Mouse (Mus musculus) cerebellum, postnatal 36 days (tissue): ENCODE results near the gene Ddo.

Source experiments
- DNase-seq, 2 experiments: peaks; one replicate each; pipeline ENCODE4 v3.0.0; 2021 to 2022; ENCODE audit warnings: mixed read lengths in 2 of 2

The Ddo gene

GRCm38 (mm10) chr10:40666943-40667342, 37.1 kb downstream of the Ddo start:
- no peak for DNase-seq

GRCm38 (mm10) chr10:40668640-40669039, 38.8 kb downstream of the Ddo start:
- DNase-seq, result no peak

GRCm38 (mm10) chr10:40672587-40673296, 42.9 kb downstream of the Ddo start:
- no peak for DNase-seq

DNA sequence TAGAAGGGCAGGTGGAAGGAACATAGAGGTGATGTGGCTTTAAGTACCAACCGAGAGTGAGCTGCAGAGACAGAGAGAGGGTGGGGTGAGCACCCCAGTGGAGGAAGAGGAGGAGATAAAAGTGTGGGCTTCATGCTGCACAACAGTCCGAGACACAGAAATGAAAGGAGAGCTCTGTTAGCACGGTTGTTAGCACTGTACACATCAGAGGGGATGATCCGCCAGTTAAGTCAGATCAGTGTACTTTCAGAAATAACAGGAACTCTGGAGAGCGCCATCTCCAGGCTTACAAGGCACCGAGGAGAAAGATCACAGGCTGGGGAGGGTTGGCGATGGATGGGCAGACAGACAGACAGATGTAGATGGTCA, 43.5 kb downstream of the Ddo start:
- no peak for DNase-seq

GRCm38 (mm10) chr10:40674151-40674550, 44.3 kb downstream of the Ddo start:
- DNase-seq, result no peak

DNA sequence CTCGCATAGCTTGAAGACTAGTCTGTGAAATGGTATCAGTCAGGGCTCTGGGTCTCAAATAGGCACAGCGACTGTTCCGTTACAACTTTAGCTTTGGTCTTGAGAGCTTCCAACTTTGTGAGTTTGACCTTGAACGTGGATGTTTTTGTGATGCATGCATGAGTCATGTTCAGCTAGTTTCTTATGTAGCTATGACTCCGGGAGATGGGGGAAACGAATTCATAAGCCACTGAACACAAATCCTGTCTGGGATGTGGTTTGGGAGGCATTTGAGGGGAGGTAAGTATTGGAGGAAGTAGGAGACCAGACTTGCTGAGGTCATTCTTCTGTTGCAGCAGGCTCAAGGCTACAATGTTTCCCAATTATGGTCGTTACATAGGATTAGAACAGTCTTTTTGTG, 46.1 kb downstream of the Ddo start:
- DNase-seq, result no peak

- DNase-seq, result no peak
Observed at GRCm38 (mm10) chr10:40678477-40678876, 48.7 kb downstream of the Ddo start.

DNA sequence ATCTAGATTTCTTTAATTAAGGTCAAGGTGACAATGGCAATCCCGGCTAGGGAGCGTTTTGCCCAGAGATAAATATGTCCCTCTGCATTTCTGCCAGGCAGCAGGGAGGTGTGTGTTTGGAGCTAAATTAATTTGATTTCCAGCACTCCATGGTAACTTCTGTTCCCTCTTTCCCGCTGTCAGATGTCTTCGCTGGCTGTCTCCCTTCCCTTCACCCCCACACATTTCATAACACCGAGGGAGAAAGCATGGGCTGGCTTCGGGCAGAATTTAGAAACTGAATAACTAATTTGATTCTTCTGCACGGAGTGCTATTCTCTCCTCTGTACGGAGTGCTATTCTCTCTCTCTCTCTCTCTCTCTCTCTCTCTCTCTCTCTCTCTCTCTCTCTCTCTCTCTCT, 52.7 kb downstream of the Ddo start:
- DNase-seq, result peak; percentile 3 to 19

DNA sequence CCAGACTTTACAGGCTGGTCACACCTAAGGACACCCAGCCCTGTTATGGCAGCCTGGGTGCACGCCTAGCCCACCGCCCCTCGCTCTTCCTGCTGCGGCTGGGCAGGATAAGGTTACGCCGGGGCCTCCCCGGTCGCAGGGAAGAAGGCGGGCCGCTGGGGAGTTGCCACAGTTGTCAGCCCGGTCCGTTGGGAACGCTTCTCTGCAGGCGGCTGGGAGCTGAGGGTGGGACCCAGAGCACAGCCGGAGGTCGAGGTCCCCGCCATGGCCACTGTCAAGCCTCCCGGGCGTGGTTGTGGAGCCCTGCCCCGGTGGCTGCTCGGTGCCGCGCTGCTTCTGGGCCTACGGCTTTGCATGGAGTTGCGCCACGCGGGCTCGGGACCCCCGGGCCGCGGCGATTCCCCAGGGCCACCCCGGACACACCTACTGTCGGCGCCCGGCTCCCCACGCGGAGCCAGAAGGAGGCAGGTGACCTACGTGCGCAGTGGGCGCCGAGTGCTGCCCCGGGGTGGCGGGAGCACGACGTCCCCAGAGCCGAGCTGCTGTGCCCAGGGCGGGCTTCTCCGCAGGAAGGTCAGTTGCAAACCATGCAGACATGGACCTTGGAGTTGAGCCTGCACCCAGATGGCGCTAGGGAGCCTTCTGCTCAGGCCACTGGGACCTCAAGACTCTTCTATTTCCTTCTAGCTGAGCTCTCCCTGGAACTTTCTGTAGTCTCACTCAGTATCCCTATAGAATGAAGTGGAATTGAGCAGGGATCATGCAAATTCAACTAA, 53.5 kb downstream of the Ddo start, which contains the start of gene Mettl24:
Gene Mettl24, plus strand, starts transcription at position 191 of the 776 bp plus-strand sequence.
- peak; percentile 80 to 81 for DNase-seq

GRCm38 (mm10) chr10:40683868-40684253, 54.0 kb downstream of the Ddo start:
- no peak for DNase-seq

GRCm38 (mm10) chr10:40684326-40684725, 54.5 kb downstream of the Ddo start:
- DNase-seq, result no peak

DNA sequence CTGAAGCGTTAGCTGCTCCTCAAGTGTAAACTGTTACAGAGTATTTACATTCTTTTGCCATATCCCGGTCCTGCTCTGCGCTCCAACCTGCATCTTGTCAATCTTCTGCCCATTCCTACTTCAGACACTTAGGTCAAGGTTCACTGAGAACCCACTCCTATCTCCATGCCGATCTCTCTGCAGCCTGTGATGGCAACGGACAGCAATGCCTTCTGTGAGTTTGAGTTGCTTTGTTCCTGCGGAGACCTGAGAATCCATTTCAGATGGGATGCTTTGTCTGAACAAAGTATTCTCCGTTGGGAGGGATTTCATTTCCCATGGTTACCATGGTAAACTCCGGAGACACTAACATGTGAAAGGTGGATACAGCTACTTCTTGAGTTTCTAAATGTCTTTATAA, 55.8 kb downstream of the Ddo start:
- DNase-seq, result no peak

- DNase-seq, result no peak
Observed at GRCm38 (mm10) chr10:40686976-40687375, 57.2 kb downstream of the Ddo start.

DNA sequence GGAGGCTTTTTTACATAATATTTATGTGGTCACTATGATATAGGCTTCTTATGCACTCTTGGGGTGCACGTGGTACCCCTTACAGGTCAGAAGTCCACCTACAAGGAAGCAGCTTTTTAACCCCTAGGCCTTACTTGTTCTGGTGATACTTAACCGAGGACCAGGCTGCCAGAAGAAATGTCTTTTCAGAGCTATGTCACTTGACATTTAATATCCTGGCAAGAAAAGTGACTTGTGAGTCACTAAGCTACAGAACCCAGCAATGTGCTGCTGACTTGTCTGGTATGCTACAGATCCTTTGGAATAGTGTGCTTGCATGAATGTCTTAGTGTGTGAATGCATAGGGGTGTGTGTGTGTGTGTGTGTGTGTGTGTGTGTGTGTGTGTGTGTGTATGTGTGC, 57.6 kb downstream of the Ddo start:
- DNase-seq, result no peak

- no peak for DNase-seq
Observed at GRCm38 (mm10) chr10:40688266-40688665, 58.5 kb downstream of the Ddo start.

- DNase-seq, result no peak
Observed at GRCm38 (mm10) chr10:40688873-40689272, 59.1 kb downstream of the Ddo start.

- no peak for DNase-seq
Observed at GRCm38 (mm10) chr10:40698652-40699051, 68.8 kb downstream of the Ddo start.

DNA sequence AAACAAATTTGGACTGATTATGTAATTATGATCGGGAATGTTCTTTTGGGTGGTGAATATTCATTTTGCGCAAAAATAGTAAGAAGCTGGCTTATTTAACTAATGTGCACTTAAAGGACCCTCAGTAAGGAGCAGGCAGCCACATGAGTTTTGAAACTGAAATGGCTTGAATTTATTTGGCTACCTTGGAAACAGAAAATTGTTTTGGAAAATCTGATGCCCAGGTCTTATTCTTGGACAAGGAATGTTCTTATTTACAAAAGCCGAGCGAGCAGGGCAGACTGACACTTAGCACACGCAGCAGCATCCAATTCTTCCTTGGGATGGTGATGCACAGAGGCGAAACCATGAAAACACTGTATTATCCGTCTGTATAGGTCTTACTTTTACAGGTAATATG, 81.3 kb downstream of the Ddo start:
- no peak for DNase-seq

- DNase-seq, result no peak
Observed at GRCm38 (mm10) chr10:40713018-40713608, 83.3 kb downstream of the Ddo start.

- no peak for DNase-seq
Observed at GRCm38 (mm10) chr10:40713829-40714228, 84.0 kb downstream of the Ddo start.

DNA sequence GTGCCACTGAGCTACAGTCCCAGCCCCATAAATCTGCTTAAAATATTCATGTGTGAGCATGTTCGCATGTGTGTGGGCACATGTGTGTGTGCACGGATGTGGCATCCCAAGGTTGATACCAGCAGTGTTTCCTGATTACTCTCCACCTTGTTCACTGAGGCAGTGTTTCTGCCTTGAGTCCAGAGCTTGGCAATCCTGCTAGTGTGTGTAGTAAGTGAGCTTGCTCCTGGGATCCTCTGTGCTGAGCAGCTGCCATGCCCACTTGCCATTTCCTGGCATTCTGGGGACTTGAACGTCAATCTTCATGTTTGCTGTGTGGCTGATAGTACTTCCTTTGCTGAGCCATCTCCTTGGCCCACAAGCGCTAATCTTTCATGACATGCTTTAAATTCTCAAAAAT, 85.3 kb downstream of the Ddo start:
- no peak for DNase-seq

DNA sequence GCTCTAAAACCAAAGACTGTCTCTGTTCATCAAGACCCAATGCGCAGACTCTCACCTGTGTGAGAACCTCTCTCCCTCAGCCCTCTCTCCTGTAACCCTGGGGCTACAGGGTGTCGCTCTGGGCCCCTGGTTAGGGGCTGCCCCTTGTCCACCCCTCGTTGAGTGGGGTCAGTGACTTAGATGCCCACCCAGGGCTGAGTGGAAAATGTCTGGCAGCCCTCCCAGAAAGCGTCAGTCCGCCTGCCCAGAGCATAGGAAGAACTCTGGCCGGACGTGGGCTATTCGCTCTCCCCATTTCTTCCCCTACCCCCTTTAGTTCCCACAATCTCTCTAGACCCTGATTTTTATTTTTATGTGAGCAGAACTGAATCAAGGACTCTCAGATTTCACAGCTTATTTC, 86.5 kb downstream of the Ddo start:
- DNase-seq, result no peak

- DNase-seq, result no peak
Observed at GRCm38 (mm10) chr10:40716713-40717112, 86.9 kb downstream of the Ddo start.

DNA sequence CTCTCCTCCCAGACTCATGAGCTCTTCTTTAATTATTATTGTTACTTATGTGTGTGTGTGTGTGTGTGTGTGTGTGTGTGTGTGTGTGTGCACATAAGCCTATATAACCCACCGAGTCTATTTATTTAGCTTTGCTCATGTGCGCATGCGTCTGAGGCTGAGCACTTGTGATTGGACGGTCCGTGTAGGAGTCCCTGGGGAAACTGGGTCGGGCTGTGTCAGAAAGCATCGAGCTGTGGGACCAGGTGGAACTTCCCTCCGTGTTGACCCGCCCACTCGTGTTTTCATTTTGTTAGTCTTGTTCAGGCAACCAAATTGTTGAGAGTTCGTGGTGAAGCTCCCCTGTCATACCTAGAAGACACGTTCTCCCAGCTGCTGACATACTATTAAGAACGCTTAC, 88.6 kb downstream of the Ddo start:
- DNase-seq, result no peak
